Mouse (Mus musculus) CH12.LX (cell line): Measurements from ENCODE around the gene Ppm1n.

ENCODE experiments used
- CTCF ChIP-seq, 2 experiments: IDR thresholded peaks in 1 of 2; conservative IDR thresholded peaks in 1 of 2; 2 replicates each; pipeline ENCODE4 v1.5.1; 2011 to 2012; ENCODE audit warnings: low read depth in 2 of 2, low read length in 2 of 2, improper control_type of control experiment in 1 of 2, inconsistent platforms in 1 of 2, mild to moderate bottlenecking in 1 of 2, moderate library complexity in 1 of 2
- ELF1 ChIP-seq: IDR thresholded peaks from 2 replicates; pipeline ENCODE4 v1.6.1; 2014; ENCODE audit warnings: low read depth, mild to moderate bottlenecking, inconsistent platforms, low read length, improper control_type of control experiment
- EP300 ChIP-seq: IDR thresholded peaks from 2 replicates; pipeline ENCODE4 v1.6.1; 2011; ENCODE audit warnings: low read length, improper control_type of control experiment
- JUN ChIP-seq: IDR thresholded peaks from 2 replicates; pipeline ENCODE4 v1.6.1; 2011; ENCODE audit warnings: low read depth, mild to moderate bottlenecking, low read length, improper control_type of control experiment, moderate library complexity; ENCODE audit not compliant: insufficient read depth
- MAX ChIP-seq: IDR thresholded peaks from 2 replicates; pipeline ENCODE4 v1.6.1; 2011; ENCODE audit warnings: low read length, improper control_type of control experiment

DNA sequence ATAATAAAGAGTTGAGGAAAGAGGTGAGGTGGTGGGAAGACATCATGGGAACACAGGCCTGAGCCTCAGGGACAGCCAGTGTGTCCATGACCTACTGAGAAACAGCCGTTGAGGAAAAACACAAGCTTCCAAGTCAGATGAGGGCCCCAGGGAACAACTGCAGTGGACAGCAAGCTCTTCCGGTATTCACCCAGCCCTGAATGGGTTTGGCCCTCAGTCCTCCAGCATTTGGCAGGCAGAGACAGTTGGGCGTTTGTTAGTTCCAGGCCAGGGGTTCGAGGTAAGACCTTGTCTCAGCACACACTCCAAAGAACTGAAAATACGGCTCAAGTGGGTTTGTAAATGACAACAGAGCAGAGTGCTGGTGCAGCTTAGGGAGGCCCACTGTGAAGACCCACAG lies 26.4 kb downstream of the Ppm1n start:
- TF ChIP-seq EP300 = no peak
- no peak for TF ChIP-seq MAX
- no peak for TF ChIP-seq ELF1
- TF ChIP-seq CTCF (conservative IDR thresholded peaks at IDR 0.05 in 1 of 2, IDR thresholded peaks at IDR 0.05 in 1 of 2; ENCODE audit: low read depth in 2 of 2, low read length in 2 of 2) = no peak
- no peak for TF ChIP-seq JUN
